Mouse (Mus musculus) heart, postnatal 14 days (tissue): ENCODE results near the gene Fam129a. TPM values are rescaled to one million over a fixed set of nuclear protein-coding genes. Genes with fewer than 3 reads are reported as not detected.

Experiments
- DNase-seq, 2 experiments: peaks; one replicate each; pipeline ENCODE4 v3.0.0; 2021 to 2022
- intact Hi-C: fragments of 180-260 bp; cut with DNase I; formaldehyde crosslinking; loops from one replicate; pipeline ENCODE4 v1.15.1; 2025
- total RNA-seq, 2 experiments: library from RNA; stranded (reverse); gene quantifications; 2 replicates each; pipeline ENCODE4 v1.2.3; 2021

Fam129a gene
- total RNA-seq, 2 experiments from 2014 or later, result 25.1 to 28.4 TPM

- no peak for DNase-seq
- intact Hi-C loops, result no loop called here
Observed at GRCm38 (mm10) chr1:151766976-151767654, 196.1 kb downstream of the Fam129a start.

- intact Hi-C loops, result no loop called here
- no peak for DNase-seq
Observed at GRCm38 (mm10) chr1:151769200-151769913, 198.4 kb downstream of the Fam129a start.

Other genes starting within 250 kb of the Fam129a start
- 100 to 1,000 TPM; 450 to 452 TPM for gene Ivns1abp, start 226.7 kb upstream of the Fam129a start, total RNA-seq
- 10 to 100 TPM; 10.0 to 12.1 TPM for gene Swt1, start 142.7 kb upstream of the Fam129a start, total RNA-seq
- gene Trmt1l, start 142.6 kb upstream of the Fam129a start, total RNA-seq, result 10 to 100 TPM; 19.5 to 22.7 TPM
- 10 to 100 TPM; 17.0 to 19.8 TPM for gene Rnf2, start 70.2 kb upstream of the Fam129a start, total RNA-seq
- 10 to 100 TPM; 23.4 to 24.9 TPM for gene Edem3, start 184.2 kb downstream of the Fam129a start, total RNA-seq